Mouse (Mus musculus) heart, adult 2 months (tissue): ENCODE measurements around the gene Ctbp2.

Experiments used
- CTCF ChIP-seq: fragments of 200-600 bp; IDR thresholded peaks from 2 replicates; pipeline ENCODE4 v1.8.1; 2022; ENCODE audit warnings: antibody characterized with exemption, mild to moderate bottlenecking, moderate library complexity
- EP300 ChIP-seq: fragments of 200-500 bp; IDR thresholded peaks from 2 replicates; pipeline ENCODE4 v1.6.1; 2011; ENCODE audit warnings: low read depth, low read length, control low read depth; ENCODE audit not compliant: insufficient read depth
- POLR2A ChIP-seq: fragments of 200-500 bp; IDR thresholded peaks from 2 replicates; pipeline ENCODE4 v1.6.1; 2011; ENCODE audit warnings: mild to moderate bottlenecking, low read depth, low read length, control low read depth; ENCODE audit not compliant: insufficient read depth

- TF ChIP-seq CTCF: peak; percentile 42
- TF ChIP-seq EP300: no peak
- no peak for TF ChIP-seq POLR2A
Measured at GRCm38 (mm10) chr7:133054486-133054885, 69.7 kb downstream of the Ctbp2 start.
